Mouse (Mus musculus) T-cell, adult 2 months (primary cell): Measurements from ENCODE around the gene 0610010F05Rik.

ENCODE experiments used
- DNase-seq: peaks from one replicate; pipeline ENCODE4 v3.0.0; 2022; ENCODE audit warnings: low spot score

0610010F05Rik gene

DNA sequence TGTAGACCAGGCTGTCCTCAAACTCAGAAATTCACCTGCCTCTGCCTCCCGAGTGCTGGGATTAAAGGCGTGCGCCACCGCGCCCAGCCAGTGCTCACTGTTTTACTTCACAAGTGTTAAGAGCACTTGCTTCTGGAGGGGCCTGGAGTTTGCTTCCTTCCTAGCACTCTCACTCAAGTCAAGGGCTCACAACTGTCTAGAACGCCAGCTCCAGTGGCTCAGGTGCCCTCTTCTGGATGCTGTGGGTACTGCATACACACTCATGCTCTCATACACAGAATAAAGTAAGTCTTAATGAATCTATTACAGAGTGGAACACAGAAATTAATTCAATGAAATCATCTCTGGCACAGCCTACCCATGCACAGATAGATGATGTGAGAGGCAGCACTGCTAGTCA is 67.7 kb downstream of the 0610010F05Rik start:
- DNase-seq, result peak; percentile 46

GRCm38 (mm10) chr11:23557039-23557630 is 76.3 kb downstream of the 0610010F05Rik start:
- no peak for DNase-seq

- no peak for DNase-seq
Measured at GRCm38 (mm10) chr11:23537446-23537845, 96.0 kb downstream of the 0610010F05Rik start.

DNA sequence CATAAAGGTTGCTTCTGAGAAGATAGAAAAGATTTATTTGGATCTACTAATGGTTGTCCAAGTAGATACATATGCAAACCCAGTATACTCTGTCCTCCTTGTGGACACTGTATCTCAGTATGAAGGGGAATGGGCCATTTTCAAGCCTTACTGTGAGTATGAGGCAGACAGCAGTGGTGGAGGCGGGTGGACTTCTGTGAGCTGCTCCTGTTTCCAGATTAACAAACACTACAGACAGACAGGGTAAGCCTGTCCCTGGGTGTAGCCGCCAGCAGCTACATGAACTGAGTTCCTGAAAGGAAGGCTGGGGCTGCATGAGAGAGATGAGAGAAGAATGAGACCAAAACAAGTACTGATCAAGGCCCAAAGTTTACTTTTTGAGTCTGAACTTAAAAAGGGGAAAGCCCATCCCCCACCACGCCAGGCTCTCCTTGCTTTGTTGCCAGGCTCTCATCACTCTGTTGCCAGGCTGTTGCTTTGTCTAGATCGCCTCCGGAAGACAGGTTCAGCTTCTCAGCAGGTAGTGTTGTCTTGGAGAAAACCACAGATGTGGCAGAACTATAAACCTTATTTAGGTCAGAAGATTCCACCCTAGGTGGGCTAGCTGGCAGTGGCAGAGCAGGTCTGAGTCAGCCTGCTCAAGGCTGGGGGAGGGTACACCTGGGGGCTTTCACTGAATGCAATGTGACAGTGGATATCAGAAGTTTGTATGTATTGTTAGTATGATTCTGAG is 112.8 kb downstream of the 0610010F05Rik start, which contains the start of gene 1700093K21Rik:
1700093K21Rik (minus strand) TSS at position 683 of the 733 bp plus-strand sequence.
- no peak for DNase-seq

DNA sequence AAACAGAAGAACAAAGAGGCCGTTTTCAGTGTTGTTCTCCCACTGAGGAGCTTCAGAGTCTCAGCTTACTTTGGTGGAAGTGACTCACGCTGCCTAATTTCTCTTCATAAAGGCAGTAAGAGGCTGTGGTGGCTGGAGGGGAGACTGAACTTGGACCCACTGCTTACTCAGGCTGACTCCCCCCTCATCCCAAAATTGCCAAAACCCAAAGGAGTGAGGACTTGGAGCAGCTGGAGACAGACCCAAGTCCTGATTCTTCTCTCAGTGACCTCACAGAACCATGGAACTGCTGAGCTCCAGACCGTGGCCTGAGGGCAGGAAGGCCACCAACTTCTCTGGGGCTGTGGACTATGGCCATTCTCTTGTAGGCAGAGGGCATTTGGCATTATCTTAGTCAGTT is 114.5 kb downstream of the 0610010F05Rik start:
- DNase-seq, result no peak

DNA sequence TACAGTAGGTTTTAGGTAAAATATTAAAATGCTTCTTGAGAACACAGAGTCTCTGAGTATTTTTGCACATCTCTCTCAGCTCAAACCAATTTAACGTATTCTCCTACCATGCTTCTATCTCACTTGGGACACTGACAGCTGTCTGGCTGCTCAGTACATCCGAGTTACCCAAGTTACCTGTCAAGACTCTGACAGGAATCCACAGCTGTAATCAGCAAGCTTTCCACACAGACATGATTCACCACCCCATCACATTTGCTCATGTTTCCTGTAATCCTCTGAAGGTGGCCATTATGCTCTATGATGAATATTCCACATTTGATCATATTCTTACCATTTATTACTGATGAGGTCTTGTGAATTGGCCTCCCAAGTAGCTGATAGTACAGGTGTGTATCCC is 118.1 kb downstream of the 0610010F05Rik start:
- no peak for DNase-seq
